Mouse (Mus musculus): ENCODE data around the gene Nsf.

DNA sequence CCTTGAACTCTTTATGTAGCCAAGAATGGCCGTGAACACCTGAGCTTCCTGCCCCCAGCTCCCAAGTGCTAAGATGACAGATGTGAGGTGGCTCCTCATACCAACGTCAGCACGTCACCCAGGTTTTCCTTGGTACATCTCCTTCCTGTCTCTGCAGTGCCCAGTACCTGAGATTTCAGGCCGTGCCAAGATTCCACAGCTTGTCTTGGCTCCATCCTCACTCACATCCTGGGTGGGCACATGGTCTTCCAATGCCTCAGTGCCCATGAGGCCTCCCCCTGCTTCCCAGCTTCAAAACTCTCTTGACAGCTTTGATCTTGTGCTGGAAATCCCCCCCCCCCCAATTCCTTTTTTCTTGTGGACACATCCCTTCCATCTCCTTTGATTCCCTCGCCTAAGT, 48.3 kb upstream of the Nsf start:
- TF ChIP-seq CTCF (IDR thresholded peaks at IDR 0.05; ENCODE audit: control insufficient read depth, insufficient read depth, insufficient replicate concordance, low read depth, low read length) (no peak), POLR2A (IDR thresholded peaks at IDR 0.05; ENCODE audit: control insufficient read depth, low read depth, low read length) (no peak)

All from testis, adult 2 months (tissue).